Mouse (Mus musculus) T-cell, adult 2 months (primary cell): Measurements from ENCODE around the gene Nhlrc3.
A peak's percentile ranks its signal among the peaks of the same experiment; 100 is the strongest.

Source experiments
- DNase-seq: peaks from one replicate; pipeline ENCODE4 v3.0.0; 2022; ENCODE audit warnings: low spot score

The Nhlrc3 gene

GRCm38 (mm10) chr3:53463046-53463764 is at the start of gene Nhlrc3, which contains the start of gene Proser1:
Gene Nhlrc3 (minus strand): TSS chr3:53463332.
Gene Proser1 (plus strand): TSS chr3:53463666.
- DNase-seq: peak; percentile 91

GRCm38 (mm10) chr3:53502428-53502827 is 39.3 kb upstream of the Nhlrc3 start:
- DNase-seq: no peak

- no peak for DNase-seq
Measured at GRCm38 (mm10) chr3:53498351-53498905, 35.3 kb upstream of the Nhlrc3 start.

- no peak for DNase-seq
Measured at GRCm38 (mm10) chr3:53488353-53488752, 25.2 kb upstream of the Nhlrc3 start, which contains the start of gene Stoml3. Gene Stoml3 (plus strand): TSS chr3:53488653.

DNA sequence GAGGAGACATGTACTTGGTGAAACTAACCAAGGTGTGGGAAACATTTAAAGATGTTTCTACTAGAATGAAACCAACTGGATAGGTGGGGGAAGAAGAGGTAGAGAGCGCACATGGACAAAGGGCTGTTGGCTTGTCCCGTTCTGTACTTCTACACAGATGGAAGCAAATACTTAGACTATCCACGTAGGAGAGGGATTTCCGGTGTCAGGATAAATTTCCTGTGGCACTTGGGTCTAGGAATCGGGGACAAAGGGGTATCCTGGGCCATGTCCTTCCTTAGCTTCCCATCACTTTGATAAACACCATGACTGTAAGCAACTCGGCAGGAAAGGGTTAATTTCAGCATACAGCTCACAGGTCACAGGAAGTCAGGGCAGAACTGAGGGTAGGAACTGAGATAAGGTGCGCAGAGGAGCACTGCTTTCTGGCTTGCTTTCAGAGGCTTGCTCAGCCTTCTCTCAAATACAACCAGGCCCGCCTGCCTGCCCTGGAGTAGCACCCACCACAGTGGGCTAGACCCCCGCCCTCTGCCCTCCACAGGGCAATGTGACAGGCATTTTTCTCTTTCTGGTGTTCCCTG is 24.0 kb upstream of the Nhlrc3 start:
- no peak for DNase-seq

GRCm38 (mm10) chr3:53486561-53486960 is 23.4 kb upstream of the Nhlrc3 start:
- DNase-seq: no peak

- DNase-seq: no peak
Measured at GRCm38 (mm10) chr3:53483414-53484059, 20.4 kb upstream of the Nhlrc3 start.

GRCm38 (mm10) chr3:53478419-53479046 is 15.4 kb upstream of the Nhlrc3 start:
- no peak for DNase-seq

DNA sequence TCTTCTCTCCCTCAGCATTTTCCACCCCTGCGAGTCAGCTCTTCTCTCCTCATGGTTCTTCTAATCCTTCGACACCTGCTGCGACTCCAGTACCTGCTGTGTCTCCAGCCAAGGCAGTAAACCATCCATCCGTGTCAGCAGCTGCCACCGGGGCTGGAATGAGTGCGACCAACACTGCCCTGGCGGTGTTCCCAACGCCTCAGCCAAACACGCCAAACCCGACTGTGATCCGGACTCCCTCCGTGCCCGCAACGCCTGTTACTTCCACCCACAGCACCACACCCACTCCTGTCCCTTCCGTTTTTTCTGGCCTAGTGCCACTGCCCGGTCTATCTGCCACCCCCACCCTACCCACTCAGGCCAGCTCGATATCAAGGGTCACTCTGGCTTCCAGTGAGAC is 14.3 kb upstream of the Nhlrc3 start:
- no peak for DNase-seq

- no peak for DNase-seq
Measured at GRCm38 (mm10) chr3:53475889-53476288, 12.8 kb upstream of the Nhlrc3 start.

DNA sequence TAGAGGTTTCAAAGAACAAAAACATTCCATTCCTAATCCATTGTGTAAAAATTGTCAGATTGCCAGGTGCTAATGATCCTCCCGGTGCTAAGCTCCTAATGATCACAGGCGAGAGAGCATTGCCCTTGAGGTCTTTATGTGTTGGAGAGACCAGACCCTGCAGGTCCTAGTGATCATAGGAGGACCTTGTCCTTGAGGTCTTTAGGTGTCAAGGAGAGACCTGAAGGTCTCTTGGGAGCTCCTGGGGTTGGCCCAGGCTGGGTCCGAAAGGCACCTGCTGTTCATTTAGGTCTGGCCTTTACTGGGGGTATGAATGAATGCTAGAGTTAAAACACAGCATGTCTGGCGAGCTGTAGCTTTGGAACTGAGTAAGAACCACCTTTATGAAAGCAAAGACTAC is 11.0 kb upstream of the Nhlrc3 start:
- DNase-seq: no peak

DNA sequence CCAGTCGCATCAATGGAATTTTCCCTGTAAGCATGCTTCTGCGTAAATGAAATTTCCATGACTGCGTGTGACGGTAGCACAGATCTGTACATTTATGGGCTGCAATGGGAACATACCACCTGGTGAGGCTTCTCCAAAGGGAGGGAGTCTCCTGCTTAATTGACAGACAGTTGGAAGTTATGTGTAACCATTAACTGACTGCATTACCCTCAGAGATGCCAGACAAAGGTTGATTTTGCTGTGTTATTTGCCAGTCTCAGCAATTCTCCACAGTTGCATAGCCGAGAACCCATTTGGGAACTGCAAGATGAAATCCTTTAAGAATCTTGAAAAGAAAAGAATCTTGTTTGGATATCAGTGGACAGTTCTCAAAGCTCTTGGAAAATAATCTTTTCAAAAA is 8.9 kb upstream of the Nhlrc3 start:
- no peak for DNase-seq

- no peak for DNase-seq
Measured at GRCm38 (mm10) chr3:53469650-53470049, 6.5 kb upstream of the Nhlrc3 start.

DNA sequence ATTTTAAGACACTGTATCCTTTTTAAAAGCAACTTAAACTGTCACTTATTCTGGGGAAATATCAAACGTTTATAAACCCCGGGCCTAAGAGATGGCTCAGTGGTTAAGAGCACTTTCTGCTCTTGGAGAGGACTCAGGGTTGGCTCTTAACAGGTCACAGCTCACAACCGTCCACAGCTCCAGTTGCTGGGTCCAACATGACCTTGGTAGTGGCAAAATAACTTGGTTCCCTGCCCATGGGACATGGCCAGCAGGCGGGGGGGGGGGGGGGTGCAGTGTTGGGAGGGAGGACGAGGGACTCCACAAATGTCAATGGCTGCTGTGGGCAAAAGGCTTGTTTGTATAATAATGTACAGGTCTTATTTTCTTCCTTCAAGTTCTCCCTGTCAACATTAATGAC is 4.2 kb upstream of the Nhlrc3 start:
- no peak for DNase-seq

DNA sequence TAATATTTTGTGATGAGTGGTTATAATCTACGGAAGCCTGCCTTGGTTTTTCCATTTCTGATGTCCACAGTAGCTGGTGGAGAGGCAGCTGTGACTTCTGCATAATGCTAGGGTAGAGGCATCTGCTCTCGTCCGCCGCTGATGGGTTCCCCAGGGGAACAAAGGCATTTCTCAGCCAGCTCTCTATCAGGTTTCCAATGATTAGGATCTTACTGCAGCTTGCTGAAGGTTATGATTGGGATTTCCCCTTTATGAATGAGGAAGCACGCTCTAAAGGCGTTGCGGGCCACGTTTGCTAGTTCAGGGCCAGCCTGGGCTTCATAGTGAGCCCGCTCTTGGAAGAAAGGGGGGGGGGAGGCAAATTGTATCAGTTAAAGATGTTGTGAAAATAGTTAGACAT is 3.3 kb upstream of the Nhlrc3 start:
- no peak for DNase-seq

GRCm38 (mm10) chr3:53465330-53465729 is 2.2 kb upstream of the Nhlrc3 start:
- no peak for DNase-seq

DNA sequence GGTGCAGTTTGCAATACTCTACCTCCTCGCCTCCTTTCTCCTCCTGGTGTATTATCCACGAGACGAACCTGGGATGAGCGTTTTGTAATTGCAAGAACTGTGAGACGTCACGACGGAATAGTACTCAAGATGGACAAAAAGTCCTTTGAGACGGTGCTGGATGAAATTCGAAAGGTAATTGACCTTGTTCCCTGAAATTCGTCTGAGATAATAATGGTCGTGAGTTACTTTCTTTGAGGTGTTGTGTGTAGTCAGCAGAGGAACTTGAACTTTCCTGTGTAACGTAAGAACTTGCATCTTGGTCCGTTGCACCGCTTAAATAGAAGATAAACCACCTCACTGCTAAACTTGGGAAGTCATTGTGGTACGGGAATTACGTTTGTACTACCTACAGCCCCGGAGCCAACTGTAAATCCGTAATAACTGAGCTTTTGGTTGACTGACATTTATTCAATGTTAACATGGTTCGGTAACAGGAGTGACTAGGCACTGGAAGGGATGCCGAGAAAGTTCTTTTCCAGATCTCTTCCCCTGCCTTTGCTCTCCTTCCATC is 1.1 kb upstream of the Nhlrc3 start:
- DNase-seq: no peak

DNA sequence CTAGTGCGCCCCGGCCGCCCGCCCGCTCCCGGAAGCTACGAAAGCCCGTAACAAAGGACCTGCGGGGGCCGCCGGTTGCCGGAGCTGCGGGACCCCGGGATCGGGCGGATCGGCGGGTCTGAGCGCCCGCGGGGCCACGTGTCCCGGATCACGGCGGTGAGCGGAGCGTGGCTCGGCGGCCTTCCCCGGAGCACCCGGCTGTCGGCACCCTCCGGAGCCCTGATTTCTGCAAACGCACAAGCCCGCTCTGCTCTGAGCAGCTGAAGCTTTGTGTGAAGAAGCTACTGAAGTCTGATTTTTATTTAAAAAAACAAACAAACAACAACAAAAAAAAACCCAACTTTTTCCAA is 608 bp upstream of the Nhlrc3 start:
- DNase-seq: no peak

- no peak for DNase-seq
Measured at GRCm38 (mm10) chr3:53462701-53463045, 459 bp downstream of the Nhlrc3 start.

GRCm38 (mm10) chr3:53460106-53460505 is 3.0 kb downstream of the Nhlrc3 start:
- DNase-seq: no peak

DNA sequence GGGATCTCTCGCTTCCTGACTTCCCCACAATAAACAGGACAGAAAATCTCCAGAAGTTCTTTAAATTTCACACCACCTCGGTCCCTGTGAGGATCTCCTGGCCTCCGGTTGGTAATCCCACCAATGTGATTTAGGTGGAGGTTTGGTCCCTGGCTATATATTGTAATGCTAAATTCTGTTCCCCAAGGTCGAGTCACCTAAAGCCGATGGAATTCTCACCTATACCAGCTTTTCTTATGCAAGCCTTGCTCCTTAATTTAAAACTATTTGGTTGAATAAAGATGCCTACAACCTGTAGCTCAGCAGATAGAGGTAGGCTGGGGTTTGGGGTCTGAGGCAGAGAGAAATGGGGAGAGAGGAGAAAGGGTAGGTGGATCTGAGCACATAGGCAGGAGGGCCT is 5.4 kb downstream of the Nhlrc3 start:
- no peak for DNase-seq

DNA sequence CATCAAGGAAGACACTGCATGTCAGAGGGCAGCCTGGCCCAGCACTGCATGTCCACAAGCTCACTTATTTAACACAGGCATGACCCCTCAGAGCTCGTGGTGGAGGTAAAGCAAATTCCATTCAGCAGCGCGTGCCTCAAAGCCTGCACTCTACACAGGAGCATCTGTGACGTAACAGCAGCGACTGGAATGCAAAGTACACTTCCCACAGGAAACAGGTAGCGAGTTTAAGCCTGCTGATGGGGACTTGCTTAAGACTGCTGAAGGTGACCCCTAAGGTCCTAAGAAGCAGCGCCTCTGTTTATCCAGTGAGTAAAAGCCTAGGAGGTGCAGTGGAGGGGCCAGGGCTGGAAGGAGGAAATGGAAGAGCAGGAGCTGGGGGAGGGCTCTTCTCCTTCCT is 8.1 kb downstream of the Nhlrc3 start:
- DNase-seq: no peak
